Mouse (Mus musculus) liver, embryonic 16.5 days (tissue): Measurements from ENCODE around the gene Atp5f1. TPM values are rescaled to one million over a fixed set of nuclear protein-coding genes. Genes with fewer than 3 reads are reported as not detected.

Experiments
- ATAC-seq: fragments of 200-750 bp; cut with Nextera tagmentation; 2 replicates; pipeline ENCODE4 v1.8.0; 2017; ENCODE audit warnings: low read depth, mild to moderate bottlenecking, moderate number of reproducible peaks, moderate library complexity
- H3K27ac ChIP-seq: fragments of 300-500 bp; sonication (generic); 2 replicates; pipeline ENCODE4 v1.5.1; 2014; ENCODE audit warnings: mild to moderate bottlenecking, low read length
- H3K27me3 ChIP-seq: fragments of 300-500 bp; sonication (generic); 2 replicates; pipeline ENCODE4 v1.6.1; 2014; ENCODE audit warnings: low read depth, low read length, mixed read lengths; ENCODE audit not compliant: control insufficient read depth, insufficient read depth
- H3K36me3 ChIP-seq: fragments of 300-500 bp; sonication (generic); 2 replicates; pipeline ENCODE4 v1.6.1; 2014; ENCODE audit warnings: mild to moderate bottlenecking; ENCODE audit not compliant: control insufficient read depth, insufficient read depth
- H3K4me1 ChIP-seq: fragments of 300-500 bp; sonication (generic); 2 replicates; pipeline ENCODE4 v1.6.1; 2014; ENCODE audit warnings: low read depth, low read length, mixed read lengths; ENCODE audit not compliant: control insufficient read depth
- H3K4me2 ChIP-seq: fragments of 300-500 bp; sonication (generic); 2 replicates; pipeline ENCODE4 v1.6.1; 2014; ENCODE audit warnings: low read depth, low read length, mixed read lengths
- H3K4me3 ChIP-seq: fragments of 300-500 bp; sonication (generic); 2 replicates; pipeline ENCODE4 v1.5.1; 2014; ENCODE audit warnings: low read depth, mild to moderate bottlenecking, low read length
- H3K9ac ChIP-seq: fragments of 300-500 bp; sonication (generic); 2 replicates; pipeline ENCODE4 v1.6.1; 2014; ENCODE audit warnings: low read depth, low read length
- H3K9me3 ChIP-seq: fragments of 300-500 bp; sonication (generic); replicated peaks from 2 replicates; pipeline ENCODE4 v1.6.1; 2016; ENCODE audit warnings: low read length; ENCODE audit not compliant: control insufficient read depth
- WGBS: fragments of 180-500 bp; shearing (Covaris S2); extraction: QIAGEN DNeasy Blood & Tissue Kit; methylation state at CpG from one replicate; pipeline ENCODE4 v1.1.7; 2014; ENCODE audit not compliant: insufficient replicate concordance; 5-methylcytosine and 5-hydroxymethylcytosine counted together
- polyA plus RNA-seq: library from polyadenylated mRNA; unstranded; fragments of >200 nt; fragmentation: Nextera tagmentation; extraction: Ambion mirVana; gene quantifications from 2 replicates; pipeline ENCODE4 v1.2.1, GENCODE M21; 2015

Atp5f1 gene
- polyA plus RNA-seq, 1 experiment from 2014 or later: 287 TPM

- Histone ChIP-seq H3K4me1 (no peaks in the 10 kb centered on the region), H3K4me3 (no peak overlapping the region), H3K27me3 (no peaks in the 10 kb centered on the region), H3K27ac (no peak overlapping the region), H3K36me3 (peaks cover 3% of the 10 kb centered on the region; the same call in 1 of the 2 replicates), H3K9ac (no peak overlapping the region), H3K4me2 (no peak overlapping the region), H3K9me3 (no peaks in the 10 kb centered on the region)
- WGBS: 89% methylated on average over 5 of the region's 5 CpGs
- no peak for ATAC-seq
These were observed 24.9 kb downstream of the Atp5f1 start for GRCm38 (mm10) chr3:105935033-105935432.

GRCm38 (mm10) chr3:105933926-105934325, 26.0 kb downstream of the Atp5f1 start:
- ATAC-seq: no peak
- no peaks in the 10 kb centered on the region for H3K27me3 ChIP-seq
- H3K4me1 ChIP-seq: no peaks in the 10 kb centered on the region
- peaks cover 3% of the 10 kb centered on the region; the same call in 1 of the 2 replicates for H3K36me3 ChIP-seq
- H3K27ac ChIP-seq: no peak overlapping the region
- no peak overlapping the region for H3K4me3 ChIP-seq
- no peak overlapping the region for H3K9ac ChIP-seq
- H3K4me2 ChIP-seq: no peak overlapping the region
- WGBS: 78% methylated on average over 6 of the region's 6 CpGs
- H3K9me3 ChIP-seq: no peaks in the 10 kb centered on the region

GRCm38 (mm10) chr3:105932240-105933071, 27.4 kb downstream of the Atp5f1 start, which contains the start of gene I830077J02Rik:
Gene I830077J02Rik (minus strand): TSS chr3:105932664.
- Histone ChIP-seq H3K27me3 (no peaks in the 10 kb centered on the region), H3K36me3 (peaks cover under 1% of the 10 kb centered on the region; the same call in 1 of the 2 replicates), H3K4me2 (no peak within 1 kb of the TSS; the same call in 1 of the 2 replicates), H3K9me3 (no peaks in the 10 kb centered on the region), H3K9ac (no peak within 1 kb of the TSS), H3K4me1 (no peaks in the 10 kb centered on the region; the same call in 1 of the 2 replicates), H3K27ac (peak within 1 kb of the TSS; percentile 31; the same call in 1 of the 2 replicates), H3K4me3 (peak within 1 kb of the TSS; percentile 38)
- 25% methylated on average over 8 of the region's 8 CpGs for WGBS
- ATAC-seq: peak; percentile 30

GRCm38 (mm10) chr3:105931095-105931494, 28.8 kb downstream of the Atp5f1 start:
- WGBS: 50% methylated on average over 2 of the region's 2 CpGs
- ATAC-seq: no peak
- H3K4me3 ChIP-seq: no peak overlapping the region
- H3K9ac ChIP-seq: no peak overlapping the region
- no peaks in the 10 kb centered on the region; the same call in 1 of the 2 replicates for H3K4me1 ChIP-seq
- H3K4me2 ChIP-seq: no peak overlapping the region
- H3K27me3 ChIP-seq: no peaks in the 10 kb centered on the region
- H3K9me3 ChIP-seq: no peaks in the 10 kb centered on the region
- H3K27ac ChIP-seq: no peak overlapping the region
- H3K36me3 ChIP-seq: no peaks in the 10 kb centered on the region

GRCm38 (mm10) chr3:105929821-105930220, 30.1 kb downstream of the Atp5f1 start:
- WGBS: 37% methylated on average over 7 of the region's 7 CpGs
- peaks cover 2% of the 10 kb centered on the region for H3K4me1 ChIP-seq
- H3K27ac ChIP-seq: no peak overlapping the region
- no peak overlapping the region for H3K4me3 ChIP-seq
- no peaks in the 10 kb centered on the region for H3K36me3 ChIP-seq
- no peaks in the 10 kb centered on the region for H3K27me3 ChIP-seq
- H3K9ac ChIP-seq: no peak overlapping the region
- no peak for ATAC-seq
- no peaks in the 10 kb centered on the region for H3K9me3 ChIP-seq
- no peak overlapping the region for H3K4me2 ChIP-seq

- Histone ChIP-seq H3K9me3 (no peaks in the 10 kb centered on the region), H3K27ac (no peak overlapping the region), H3K9ac (no peak overlapping the region), H3K27me3 (no peaks in the 10 kb centered on the region), H3K4me1 (peaks cover 3% of the 10 kb centered on the region), H3K4me3 (no peak overlapping the region), H3K36me3 (no peaks in the 10 kb centered on the region), H3K4me2 (no peak overlapping the region)
- no peak for ATAC-seq
- 67% methylated on average over 6 of the region's 6 CpGs for WGBS
These were observed 31.1 kb downstream of the Atp5f1 start for GRCm38 (mm10) chr3:105928781-105929180.

GRCm38 (mm10) chr3:105928195-105928569, 31.7 kb downstream of the Atp5f1 start:
- ATAC-seq: no peak
- Histone ChIP-seq H3K4me2 (no peak overlapping the region), H3K36me3 (no peaks in the 10 kb centered on the region), H3K27me3 (no peaks in the 10 kb centered on the region), H3K4me3 (no peak overlapping the region), H3K9me3 (no peaks in the 10 kb centered on the region), H3K4me1 (peaks cover 3% of the 10 kb centered on the region), H3K27ac (no peak overlapping the region), H3K9ac (no peak overlapping the region)
- WGBS: 46% methylated on average over 3 of the region's 3 CpGs

- 69% methylated on average over 7 of the region's 7 CpGs for WGBS
- no peaks in the 10 kb centered on the region for H3K9me3 ChIP-seq
- H3K9ac ChIP-seq: no peak overlapping the region
- no peaks in the 10 kb centered on the region for H3K27me3 ChIP-seq
- no peak overlapping the region for H3K4me3 ChIP-seq
- H3K4me1 ChIP-seq: peaks cover 3% of the 10 kb centered on the region
- no peaks in the 10 kb centered on the region for H3K36me3 ChIP-seq
- ATAC-seq: no peak
- H3K4me2 ChIP-seq: no peak overlapping the region
- no peak overlapping the region for H3K27ac ChIP-seq
These were observed 32.2 kb downstream of the Atp5f1 start for GRCm38 (mm10) chr3:105927561-105928194.

GRCm38 (mm10) chr3:105924616-105925015, 35.3 kb downstream of the Atp5f1 start:
- Histone ChIP-seq H3K4me3 (no peak overlapping the region), H3K4me1 (peaks cover 3% of the 10 kb centered on the region), H3K4me2 (no peak overlapping the region), H3K36me3 (no peaks in the 10 kb centered on the region), H3K27me3 (no peaks in the 10 kb centered on the region), H3K9me3 (no peaks in the 10 kb centered on the region), H3K27ac (no peak overlapping the region), H3K9ac (no peak overlapping the region)
- ATAC-seq: peak; percentile 60; the same call in 1 of the 2 replicates
- 40% methylated on average over 9 of the region's 9 CpGs for WGBS
